Mouse (Mus musculus): ENCODE results near the gene 1810010H24Rik.
"Not testable (repeated sequence)": the region's sequence is repeated elsewhere in the genome, so short reads cannot be mapped to it uniquely, and the experiment has no call there.

The 1810010H24Rik gene

GRCm38 (mm10) chr11:107025411-107026321 is at the start of gene 1810010H24Rik:
TSS of gene 1810010H24Rik (plus strand) at chr11:107025681.
- CTCF ChIA-PET: interaction anchor here (0.6 to 0.7 kb wide), 3 partner anchors 10 to 26 kb away, joined by 3 to 10 read pairs (median 9); no protein-coding TSS in a partner anchor

DNA sequence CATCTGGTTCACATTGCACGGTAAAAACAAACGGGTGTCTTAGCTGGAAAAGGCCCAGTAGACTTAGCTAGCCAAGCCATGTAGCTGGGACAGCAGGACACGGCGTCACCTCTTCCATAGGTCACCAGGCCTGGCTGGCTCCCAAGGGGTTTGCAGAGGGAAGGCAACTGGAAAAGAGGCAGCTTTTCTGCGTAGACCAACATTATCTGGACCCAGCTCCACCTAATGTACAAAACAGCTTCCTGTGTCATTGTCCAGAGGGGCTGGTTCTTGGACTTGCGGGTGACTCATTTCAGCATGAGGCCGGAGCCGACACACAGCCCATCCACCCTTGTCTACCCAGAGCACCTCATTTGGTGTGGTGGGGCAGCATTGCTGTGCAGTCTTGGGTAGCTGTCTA is 49.3 kb upstream of the 1810010H24Rik start:
- CTCF ChIA-PET: no interaction called here

GRCm38 (mm10) chr11:106980455-106980854 is 45.0 kb upstream of the 1810010H24Rik start:
- CTCF ChIA-PET: interaction anchor here (0.7 kb wide), 1 partner anchor 446 kb away, joined by 15 read pairs; no protein-coding TSS in a partner anchor

DNA sequence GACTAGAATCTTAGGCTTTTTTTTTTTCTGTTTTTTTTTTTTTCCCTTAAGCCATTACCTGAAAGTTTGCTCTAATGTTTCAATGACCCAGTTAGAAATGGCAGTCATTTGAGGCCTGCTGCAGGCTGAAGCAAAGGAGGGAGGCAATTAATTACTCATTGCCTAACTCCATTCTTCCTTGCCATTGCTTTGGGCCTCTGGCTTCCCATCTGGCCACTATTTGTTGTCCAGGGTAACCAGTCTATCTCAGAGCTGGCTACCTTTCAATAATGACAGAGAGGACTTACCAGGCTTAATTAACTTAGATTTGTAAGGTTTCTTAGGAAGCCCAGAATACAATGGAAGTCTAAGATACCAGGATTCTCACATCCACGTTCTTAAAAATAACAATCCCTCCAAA is 43.7 kb upstream of the 1810010H24Rik start:
- CTCF ChIA-PET: no interaction called here

- CTCF ChIA-PET: interaction anchor here (0.7 kb wide), 1 partner anchor 855 kb away, joined by 3 read pairs; no protein-coding TSS in a partner anchor
These were observed 43.1 kb upstream of the 1810010H24Rik start for GRCm38 (mm10) chr11:106982351-106982750.

DNA sequence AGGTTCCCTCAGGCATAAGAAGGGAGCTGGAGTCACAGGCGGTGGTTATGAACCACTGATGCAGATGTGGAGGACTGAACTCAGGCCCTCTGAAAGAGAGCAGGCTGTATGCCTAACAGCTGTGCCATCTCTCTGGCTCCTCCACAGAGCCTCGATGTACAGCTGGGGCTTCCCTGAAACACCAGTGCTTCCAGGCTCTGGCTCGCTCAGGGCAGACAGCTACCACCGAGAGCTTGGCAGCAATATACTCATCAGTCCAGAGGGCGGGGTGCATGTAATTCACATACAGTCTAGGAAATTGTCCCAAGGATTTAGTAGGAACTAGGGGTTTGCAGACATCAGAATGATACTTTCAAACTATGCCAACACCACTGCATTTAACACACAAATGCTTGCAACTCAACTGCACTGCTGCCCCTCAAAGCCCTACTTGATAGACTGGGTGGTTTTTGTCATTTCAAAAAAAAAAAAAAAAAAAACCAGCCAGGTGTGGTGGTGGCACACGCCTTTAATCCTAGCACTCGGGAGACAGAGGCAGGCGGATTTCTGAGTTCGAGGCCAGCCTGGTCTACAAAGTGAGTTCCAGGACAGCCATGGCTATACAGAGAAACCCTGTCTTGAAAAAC is 39.4 kb upstream of the 1810010H24Rik start:
- CTCF ChIA-PET: not testable (repeated sequence)

DNA sequence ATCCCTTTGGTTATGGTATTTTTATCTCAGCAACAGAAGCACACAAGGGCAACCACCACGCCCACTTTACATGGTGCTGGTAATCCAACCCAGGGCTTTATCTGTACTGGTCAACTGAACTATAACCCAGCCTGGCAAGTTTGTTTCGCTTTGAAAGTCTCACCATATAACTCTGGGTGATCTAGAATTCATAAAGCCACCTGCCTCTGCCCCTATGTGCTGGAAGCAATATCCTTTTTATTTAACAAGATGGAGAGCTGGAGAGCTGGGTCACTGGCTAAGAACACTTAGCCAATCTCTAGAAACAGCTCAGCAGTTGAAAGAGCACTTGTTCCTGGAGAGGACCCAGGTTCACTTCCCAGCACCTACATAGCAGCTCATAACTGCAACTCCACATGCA is 38.1 kb upstream of the 1810010H24Rik start:
- CTCF ChIA-PET: interaction anchor here (0.6 kb wide), 1 partner anchor 440 kb away, joined by 3 read pairs; no protein-coding TSS in a partner anchor

DNA sequence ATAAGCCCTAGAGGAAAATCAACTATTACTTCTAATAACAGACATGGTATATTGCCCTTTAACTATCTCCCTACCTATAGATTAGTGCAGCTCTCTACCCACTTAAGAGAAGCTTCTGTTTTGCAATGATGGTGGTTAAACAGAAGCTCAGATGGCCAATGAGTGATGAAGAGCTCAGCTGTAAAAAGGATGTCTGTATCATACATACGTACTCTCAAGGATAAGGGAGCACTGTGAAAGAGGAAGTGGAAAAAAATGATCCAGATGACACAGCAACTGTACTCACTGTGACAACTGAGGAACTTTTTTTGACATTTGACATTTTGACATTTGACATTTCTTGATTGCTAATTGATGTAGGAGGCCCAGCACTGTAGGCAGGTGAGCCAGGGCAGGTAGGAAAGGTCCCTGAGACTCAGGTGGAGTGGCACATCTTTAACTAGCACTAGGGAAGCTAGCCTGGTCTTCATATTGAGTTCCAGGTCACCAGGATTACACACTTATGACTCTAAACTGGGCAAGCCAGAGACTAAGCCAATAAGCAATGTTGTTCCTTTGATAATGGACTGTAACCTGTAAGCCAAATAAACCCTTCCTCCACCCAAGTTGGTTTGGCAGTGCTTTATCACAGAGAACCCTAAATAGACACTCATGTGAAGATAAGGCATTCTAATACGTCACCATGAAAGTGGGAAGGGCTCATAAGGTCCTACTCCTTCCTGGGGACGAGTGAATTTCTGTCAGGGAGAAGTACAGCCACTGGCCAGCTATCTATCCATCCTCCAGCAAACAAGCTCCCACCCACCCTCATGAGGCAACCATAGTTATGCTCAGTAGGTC is 31.0 kb upstream of the 1810010H24Rik start:
- CTCF ChIA-PET: interaction anchor here (0.7 kb wide), 2 partner anchors 17 to 19 kb away, joined by 3 to 11 read pairs; no protein-coding TSS in a partner anchor

DNA sequence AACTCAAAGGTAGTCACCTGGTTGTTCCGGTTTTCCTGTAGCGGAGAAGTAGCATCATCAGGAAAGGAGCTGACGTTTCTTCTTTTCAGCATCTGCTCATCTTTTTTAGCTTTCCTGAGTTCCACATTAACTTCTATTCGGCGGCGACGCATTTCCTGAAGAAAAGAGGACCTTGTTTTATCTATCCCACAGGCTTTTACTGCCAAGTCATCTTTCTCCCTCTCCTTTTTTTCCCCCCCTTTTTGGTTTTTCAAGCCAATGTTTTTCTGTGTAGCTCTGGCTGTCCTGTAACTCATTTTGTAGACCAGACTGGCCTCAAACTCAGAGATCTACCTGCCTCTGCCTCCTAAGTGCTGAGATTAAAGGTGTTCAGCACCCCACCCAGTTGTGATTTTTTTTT is 29.0 kb upstream of the 1810010H24Rik start:
- CTCF ChIA-PET: not testable (repeated sequence)

DNA sequence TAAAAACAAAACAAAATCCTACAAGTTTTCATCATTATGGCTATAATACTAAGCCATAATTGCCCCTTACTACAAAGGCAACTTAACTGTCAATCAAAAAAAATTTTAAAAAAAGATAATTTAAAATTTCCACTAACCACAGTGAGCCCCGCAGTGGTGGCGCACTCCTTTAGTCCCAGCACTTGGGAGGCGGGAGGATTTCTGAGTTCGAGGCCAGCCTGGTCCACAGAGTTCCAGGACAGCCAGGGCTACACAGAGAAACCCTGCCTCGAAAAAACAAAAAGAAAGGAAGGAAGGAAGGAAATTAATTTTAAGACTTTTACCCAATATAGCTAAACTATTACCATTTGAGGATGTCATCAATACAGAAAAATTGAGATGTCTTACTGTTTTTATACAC is 27.5 kb upstream of the 1810010H24Rik start:
- CTCF ChIA-PET: no interaction called here

GRCm38 (mm10) chr11:106998651-106999150 is 26.8 kb upstream of the 1810010H24Rik start:
- CTCF ChIA-PET: no interaction called here

DNA sequence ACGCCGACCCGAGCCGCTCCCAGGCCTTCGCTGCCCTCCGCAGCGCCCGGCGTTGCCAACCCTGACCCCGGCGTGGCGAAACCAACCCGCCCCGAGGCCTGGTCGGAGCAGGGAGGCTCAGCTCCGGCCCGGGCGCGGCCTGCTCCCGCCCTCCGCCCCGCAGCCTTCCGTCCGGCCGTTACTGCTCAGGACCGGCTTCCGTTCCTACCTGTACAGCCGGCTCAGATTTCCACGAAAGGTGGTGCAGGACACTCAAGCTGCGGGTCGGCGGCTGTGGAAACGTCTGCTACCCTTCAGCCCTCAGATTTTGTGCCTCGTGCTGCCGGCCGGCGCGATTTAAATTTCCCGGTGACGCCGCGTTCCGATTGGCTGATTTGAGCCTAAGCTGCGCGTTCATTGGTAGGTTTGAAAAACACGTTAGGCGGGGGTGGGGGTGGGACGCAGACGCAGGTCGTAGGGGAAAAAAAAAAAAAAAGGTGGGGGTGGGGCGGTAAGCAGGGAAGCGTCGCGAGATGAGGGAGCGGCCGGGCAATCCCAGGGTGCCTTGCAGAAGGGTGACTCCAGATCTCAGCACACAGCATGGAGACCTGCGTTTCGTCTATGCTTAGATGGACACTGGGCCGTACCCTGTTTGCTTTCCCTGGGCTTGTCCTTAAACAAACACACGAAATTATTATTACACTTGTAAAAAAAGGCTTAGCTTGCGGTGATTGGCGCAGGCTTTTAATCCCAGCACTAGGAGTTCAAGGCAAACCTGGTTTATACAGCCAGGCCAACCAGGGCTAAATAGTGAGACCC is 26.1 kb upstream of the 1810010H24Rik start, which contains the start of gene Kpna2:
Gene Kpna2 (minus strand): TSS at position 391 of the 798 bp plus-strand sequence.
- CTCF ChIA-PET: interaction anchor here (0.6 kb wide), 2 partner anchors 26 to 115 kb away, joined by 3 to 9 read pairs; partner anchors contain the start of gene 1810010H24Rik

GRCm38 (mm10) chr11:106999949-107000513 is 25.4 kb upstream of the 1810010H24Rik start:
- CTCF ChIA-PET: interaction anchor here (0.6 kb wide), 2 partner anchors 25 to 114 kb away, joined by 3 to 9 read pairs; partner anchors contain the start of gene 1810010H24Rik

DNA sequence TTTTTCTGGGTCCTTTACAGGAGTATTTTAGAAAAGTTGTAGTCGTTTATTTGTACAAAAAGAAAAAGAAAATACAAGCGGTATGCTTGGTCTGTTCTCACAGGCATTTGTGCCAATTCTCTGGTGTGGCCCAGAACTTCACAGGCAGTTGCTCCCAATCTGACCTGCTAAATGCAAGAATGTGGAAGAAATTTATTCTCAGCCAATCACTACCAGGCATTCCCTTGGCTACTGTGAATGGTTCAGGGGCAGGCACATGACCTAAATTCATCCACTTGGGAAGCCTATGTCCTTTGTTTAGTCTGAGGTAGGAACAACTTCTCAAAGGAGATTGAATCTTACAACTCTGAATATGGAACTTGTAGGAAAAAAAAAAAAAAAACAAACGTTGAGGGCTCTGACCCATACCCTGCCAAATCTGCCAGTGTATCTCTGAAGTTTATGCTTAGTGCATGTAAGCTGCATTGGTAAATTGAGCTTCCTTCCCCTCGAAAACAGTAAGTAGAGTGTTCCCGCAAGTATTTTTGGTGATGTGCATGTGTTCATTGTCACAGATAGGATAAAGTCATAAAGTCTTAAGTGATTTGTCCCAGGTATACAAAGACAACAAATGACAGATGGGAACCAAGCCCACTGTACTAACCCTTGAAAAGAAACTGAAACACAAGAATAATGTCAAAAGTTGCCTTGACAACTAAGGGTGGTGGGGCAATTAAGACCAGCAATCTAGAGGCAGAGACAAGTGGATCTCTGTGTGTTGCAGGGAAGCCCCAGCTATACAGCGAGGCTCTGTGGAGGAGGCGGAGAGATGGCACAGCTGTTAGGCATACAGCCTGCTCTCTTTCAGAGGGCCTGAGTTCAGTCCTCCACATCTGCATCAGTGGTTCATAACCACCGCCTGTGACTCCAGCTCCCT is 23.5 kb upstream of the 1810010H24Rik start:
- CTCF ChIA-PET: no interaction called here

- CTCF ChIA-PET: no interaction called here
These were observed 19.9 kb upstream of the 1810010H24Rik start for GRCm38 (mm10) chr11:107005538-107005937.

DNA sequence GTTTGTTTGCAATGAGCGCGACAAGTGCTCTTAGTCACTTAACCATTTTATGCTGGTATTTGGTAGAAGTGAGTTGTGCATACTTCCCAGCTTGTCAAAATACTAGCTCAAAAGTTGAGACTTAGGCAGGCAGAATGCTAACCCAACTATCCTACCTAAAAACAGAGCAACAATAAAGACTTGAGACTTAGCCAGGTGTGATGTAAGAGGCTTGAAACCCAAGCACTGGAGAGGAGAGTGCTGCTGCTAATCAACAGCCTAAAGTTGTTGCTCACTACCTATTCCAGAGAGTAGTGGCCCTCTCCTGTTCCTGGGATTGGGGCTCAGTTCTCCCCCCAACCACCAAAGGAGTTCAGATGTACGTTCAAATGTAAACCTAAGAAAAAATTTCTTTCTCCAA is 15.0 kb upstream of the 1810010H24Rik start:
- CTCF ChIA-PET: no interaction called here

DNA sequence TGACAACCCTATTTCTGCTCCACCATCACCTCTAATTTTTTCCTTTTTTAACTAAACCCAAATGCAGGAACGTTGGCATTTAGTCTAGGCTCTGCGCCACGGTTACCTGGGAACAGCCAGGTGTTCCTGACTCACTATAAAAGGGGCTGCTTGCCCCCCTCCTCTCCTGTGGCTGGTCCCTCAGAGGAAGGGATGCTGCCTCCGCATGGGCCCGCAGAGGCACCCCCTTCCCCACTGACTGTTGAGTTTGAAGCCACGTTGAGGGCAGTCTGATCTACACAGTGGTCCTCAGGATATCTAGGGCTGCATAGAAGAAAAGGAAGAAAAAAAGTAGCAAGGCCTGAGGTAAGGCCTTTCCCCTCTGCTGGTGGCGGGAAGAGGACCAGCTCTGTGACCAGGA is 14.3 kb upstream of the 1810010H24Rik start:
- CTCF ChIA-PET: no interaction called here

- CTCF ChIA-PET: interaction anchor here (0.6 kb wide), 1 partner anchor 17 kb away, joined by 3 read pairs; no protein-coding TSS in a partner anchor
These were observed 13.7 kb upstream of the 1810010H24Rik start for GRCm38 (mm10) chr11:107011669-107012323.
